Mouse (Mus musculus): ENCODE results near the gene Smok3c. TPM values are rescaled to one million over a fixed set of nuclear protein-coding genes. Genes with fewer than 3 reads are reported as not detected.

Smok3c gene
- polyA plus RNA-seq, 1 experiment from 2014 or later = not detected

Other genes with a start within 250 kb of the Smok3c start
- gene Pilra, start 216.9 kb upstream of the Smok3c start, polyA plus RNA-seq (2016; fragmentation: Nextera tagmentation; extraction: Ambion mirVana) = 0.43 and 0.58 TPM in 2 replicates
- not detected in 2 replicates for gene Pilrb1, start 195.1 kb upstream of the Smok3c start, polyA plus RNA-seq (2016; fragmentation: Nextera tagmentation; extraction: Ambion mirVana)
- gene Pilrb2, start 181.4 kb upstream of the Smok3c start, polyA plus RNA-seq (2016; fragmentation: Nextera tagmentation; extraction: Ambion mirVana) = not detected in 2 replicates
- not detected in 2 replicates for gene Cyp3a13, start 131.6 kb upstream of the Smok3c start, polyA plus RNA-seq (2016; fragmentation: Nextera tagmentation; extraction: Ambion mirVana)
- not detected in 2 replicates for gene Gjc3, start 90.1 kb upstream of the Smok3c start, polyA plus RNA-seq (2016; fragmentation: Nextera tagmentation; extraction: Ambion mirVana)
- gene Azgp1, start 71.7 kb upstream of the Smok3c start, polyA plus RNA-seq (2016; fragmentation: Nextera tagmentation; extraction: Ambion mirVana) = not detected in 2 replicates
- not detected in 2 replicates for gene Smok3a, start 31.9 kb upstream of the Smok3c start, polyA plus RNA-seq (2016; fragmentation: Nextera tagmentation; extraction: Ambion mirVana)
- not detected in 2 replicates for gene Smok3b, start 31.8 kb upstream of the Smok3c start, polyA plus RNA-seq (2016; fragmentation: Nextera tagmentation; extraction: Ambion mirVana)
- gene Zkscan1, start 31.9 kb downstream of the Smok3c start, polyA plus RNA-seq (2016; fragmentation: Nextera tagmentation; extraction: Ambion mirVana) = 25.2 and 25.3 TPM in 2 replicates
- 98.4 and 105 TPM in 2 replicates for gene Zscan21, start 63.7 kb downstream of the Smok3c start, polyA plus RNA-seq (2016; fragmentation: Nextera tagmentation; extraction: Ambion mirVana)
- 37.0 and 38.7 TPM in 2 replicates for gene Zfp113, start 102.5 kb downstream of the Smok3c start, polyA plus RNA-seq (2016; fragmentation: Nextera tagmentation; extraction: Ambion mirVana)
- 348 and 351 TPM in 2 replicates for gene Cops6, start 107.9 kb downstream of the Smok3c start, polyA plus RNA-seq (2016; fragmentation: Nextera tagmentation; extraction: Ambion mirVana)
- 32.7 TPM in 2 replicates for gene Ap4m1, start 118.8 kb downstream of the Smok3c start, polyA plus RNA-seq (2016; fragmentation: Nextera tagmentation; extraction: Ambion mirVana)
- 444 and 449 TPM in 2 replicates for gene Mcm7, start 119.2 kb downstream of the Smok3c start, polyA plus RNA-seq (2016; fragmentation: Nextera tagmentation; extraction: Ambion mirVana)
- gene Taf6, start 134.3 kb downstream of the Smok3c start, polyA plus RNA-seq (2016; fragmentation: Nextera tagmentation; extraction: Ambion mirVana) = 151 and 155 TPM in 2 replicates
- 51.4 and 56.7 TPM in 2 replicates for gene Cnpy4, start 134.3 kb downstream of the Smok3c start, polyA plus RNA-seq (2016; fragmentation: Nextera tagmentation; extraction: Ambion mirVana)
- gene Mblac1, start 141.1 kb downstream of the Smok3c start, polyA plus RNA-seq (2016; fragmentation: Nextera tagmentation; extraction: Ambion mirVana) = 8.9 and 10.4 TPM in 2 replicates
- gene Nxpe5, start 172.7 kb downstream of the Smok3c start, polyA plus RNA-seq (2016; fragmentation: Nextera tagmentation; extraction: Ambion mirVana) = not detected in 2 replicates
- 38.9 and 41.5 TPM in 2 replicates for gene Lamtor4, start 202.3 kb downstream of the Smok3c start, polyA plus RNA-seq (2016; fragmentation: Nextera tagmentation; extraction: Ambion mirVana)
- 5.3 and 5.5 TPM in 2 replicates for gene BC037034, start 210.8 kb downstream of the Smok3c start, polyA plus RNA-seq (2016; fragmentation: Nextera tagmentation; extraction: Ambion mirVana)
- 3.1 and 3.9 TPM in 2 replicates for gene Gal3st4, start 219.6 kb downstream of the Smok3c start, polyA plus RNA-seq (2016; fragmentation: Nextera tagmentation; extraction: Ambion mirVana)
- gene Gm43720, start 226.8 kb downstream of the Smok3c start, polyA plus RNA-seq (2016; fragmentation: Nextera tagmentation; extraction: Ambion mirVana) = 0.09 TPM in 2 replicates
- 34.8 and 36.7 TPM in 2 replicates for gene Gpc2, start 226.8 kb downstream of the Smok3c start, polyA plus RNA-seq (2016; fragmentation: Nextera tagmentation; extraction: Ambion mirVana)
- 3.8 and 4.1 TPM in 2 replicates for gene Stag3, start 227.0 kb downstream of the Smok3c start, polyA plus RNA-seq (2016; fragmentation: Nextera tagmentation; extraction: Ambion mirVana)